Mouse (Mus musculus) G1E (cell line): ENCODE measurements around the gene Mydgf.

ENCODE experiments used
- CTCF ChIP-seq: IDR thresholded peaks from 2 replicates; pipeline ENCODE4 v1.5.1; 2012; ENCODE audit warnings: low read depth, low read length, inconsistent platforms, mixed read lengths
- GATA1 ChIP-seq: IDR thresholded peaks from 2 replicates; pipeline ENCODE4 v1.6.1; 2012; ENCODE audit warnings: borderline replicate concordance, low read length, inconsistent platforms, mixed read lengths
- POLR2AphosphoS5 ChIP-seq: IDR thresholded peaks from 2 replicates; pipeline ENCODE4 v1.6.1; 2012; ENCODE audit warnings: low read depth, low read length, inconsistent platforms; ENCODE audit not compliant: insufficient replicate concordance
- TAL1 ChIP-seq: conservative IDR thresholded peaks from 2 replicates; pipeline ENCODE4 v1.6.1; 2012; ENCODE audit warnings: low read depth, low read length, inconsistent platforms, mixed read lengths

DNA sequence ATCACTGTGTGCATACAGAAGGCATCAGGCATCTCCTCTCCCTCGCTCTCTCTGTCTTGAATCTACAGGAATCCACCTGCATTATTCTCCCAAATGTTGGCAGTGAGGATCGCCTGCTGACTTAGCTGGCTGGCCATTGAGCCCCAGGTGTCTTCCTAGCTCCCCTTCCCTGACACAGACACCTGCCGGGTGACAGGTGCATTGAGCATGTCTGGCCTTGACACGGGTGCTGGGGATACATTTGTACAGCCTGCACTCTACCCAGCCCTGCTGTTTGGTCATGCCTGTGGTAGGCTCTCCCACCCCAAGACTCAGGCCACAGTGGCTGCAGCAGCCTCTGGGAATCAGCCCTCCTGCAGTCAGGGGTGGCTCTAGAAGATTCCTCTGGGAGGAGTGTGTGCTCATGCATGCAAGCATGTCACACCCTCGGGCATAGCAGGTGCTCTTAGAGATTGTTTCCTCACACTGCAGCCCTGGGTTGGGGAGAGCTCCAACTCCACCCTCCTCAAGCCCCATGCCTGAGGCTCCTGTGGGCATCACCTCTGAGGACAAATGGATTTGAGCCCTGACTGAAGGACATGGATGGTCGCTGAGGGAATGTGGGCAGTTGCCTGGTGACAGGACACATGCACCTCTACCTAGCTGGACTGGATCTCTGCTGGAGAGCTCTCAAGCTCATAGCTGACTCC is 23.4 kb upstream of the Mydgf start:
- TF ChIP-seq CTCF (no peak), GATA1 (no peak), TAL1 (no peak), POLR2AphosphoS5 (no peak)
